Mouse (Mus musculus): ENCODE measurements around the gene Mapkapk2.

- TF ChIP-seq CTCF (IDR thresholded peaks at IDR 0.05; ENCODE audit: low read depth, low read length) (no peak), POLR2A (IDR thresholded peaks at IDR 0.05; ENCODE audit: borderline replicate concordance, low read depth, low read length) (no peak)
Measured at GRCm38 (mm10) chr1:131084289-131084688, 13.3 kb downstream of the Mapkapk2 start.

Data from bone marrow macrophage, adult 2 months (primary cell).